Mouse (Mus musculus) myocyte (in vitro differentiated cells): ENCODE measurements around the gene Cacna1d. TPM values are rescaled to one million over a fixed set of nuclear protein-coding genes. Genes with fewer than 3 reads are reported as not detected.

Experiments used
- H3K27me3 ChIP-seq: one replicate; pipeline ENCODE4 v1.6.1; 2011; ENCODE audit not compliant: control insufficient read depth, insufficient read depth, insufficient read length
- H3K36me3 ChIP-seq: one replicate; pipeline ENCODE4 v1.6.1; 2011; ENCODE audit not compliant: control insufficient read depth, insufficient read depth
- H3K4me2 ChIP-seq: one replicate; pipeline ENCODE4 v1.6.1; 2011; ENCODE audit warnings: low read depth, control low read depth
- H3K4me3 ChIP-seq: one replicate; pipeline ENCODE4 v1.5.1; 2011; ENCODE audit warnings: mild to moderate bottlenecking, control low read depth, moderate library complexity
- H3K79me2 ChIP-seq: one replicate; pipeline ENCODE4 v1.6.1; 2011; ENCODE audit not compliant: control insufficient read depth, insufficient read depth
- H3ac ChIP-seq: one replicate; pipeline ENCODE4 v1.6.1; 2011; ENCODE audit not compliant: control insufficient read depth, insufficient read length
- CEBPB ChIP-seq: IDR thresholded peaks from 2 replicates; pipeline ENCODE4 v1.6.1; 2011; ENCODE audit warnings: mild to moderate bottlenecking, moderate library complexity; ENCODE audit not compliant: poor library complexity, insufficient read depth, severe bottlenecking
- E2F4 ChIP-seq: IDR thresholded peaks from one replicate; pipeline ENCODE4 v1.6.1; 2011; ENCODE audit warnings: mild to moderate bottlenecking, control low read depth, moderate library complexity; ENCODE audit not compliant: insufficient read depth
- MAX ChIP-seq: IDR thresholded peaks from one replicate; pipeline ENCODE4 v1.6.1; 2011; ENCODE audit warnings: low read depth, mild to moderate bottlenecking, control low read depth
- MYOD1 ChIP-seq, 3 experiments: IDR thresholded peaks; one replicate each; pipeline ENCODE4 v1.6.1; 2011; ENCODE audit warnings: control low read depth in 2 of 3, low read depth in 2 of 3, mild to moderate bottlenecking in 2 of 3, moderate library complexity in 1 of 3; ENCODE audit not compliant: insufficient read length in 2 of 3, control insufficient read depth in 1 of 3
- MYOG ChIP-seq, 3 experiments: IDR thresholded peaks; one replicate each; pipeline ENCODE4 v1.6.1; 2011; ENCODE audit warnings: control low read depth in 2 of 3, low read depth in 2 of 3, mild to moderate bottlenecking in 2 of 3; ENCODE audit not compliant: insufficient read length in 2 of 3, control insufficient read depth in 1 of 3, insufficient read depth in 1 of 3
- POLR2A ChIP-seq: IDR thresholded peaks from one replicate; pipeline ENCODE4 v1.6.1; 2011; ENCODE audit warnings: low read depth, mild to moderate bottlenecking, control low read depth, moderate library complexity; ENCODE audit not compliant: insufficient read length
- POLR2AphosphoS2 ChIP-seq: IDR thresholded peaks from one replicate; pipeline ENCODE4 v1.6.1; 2011; ENCODE audit warnings: low read depth, control low read depth; ENCODE audit not compliant: insufficient read length
- REST ChIP-seq: IDR thresholded peaks from one replicate; pipeline ENCODE4 v1.6.1; 2011; ENCODE audit warnings: mild to moderate bottlenecking, control low read depth, moderate library complexity; ENCODE audit not compliant: insufficient read depth, insufficient read length
- SRF ChIP-seq: IDR thresholded peaks from one replicate; pipeline ENCODE4 v1.6.1; 2011; ENCODE audit warnings: low read depth; ENCODE audit not compliant: control insufficient read depth, insufficient read length
- TCF12 ChIP-seq: IDR thresholded peaks from one replicate; pipeline ENCODE4 v1.6.1; 2011; ENCODE audit warnings: mild to moderate bottlenecking, control low read depth; ENCODE audit not compliant: poor library complexity, insufficient read depth, severe bottlenecking
- TCF3 ChIP-seq: IDR thresholded peaks from one replicate; pipeline ENCODE4 v1.6.1; 2011; ENCODE audit warnings: low read depth, control low read depth; ENCODE audit not compliant: insufficient read length
- USF1 ChIP-seq: IDR thresholded peaks from one replicate; pipeline ENCODE4 v1.6.1; 2011; ENCODE audit warnings: low read depth, mild to moderate bottlenecking, control low read depth, moderate library complexity
- polyA plus RNA-seq: library from polyadenylated mRNA; unstranded; fragments of >200 nt; fragmentation: generic; extraction: Trizol; gene quantifications from one replicate; pipeline ENCODE4 v1.2.1, GENCODE M21; 2012; ENCODE audit warnings: missing spikeins

Gene Cacna1d
- polyA plus RNA-seq, 1 experiment = not detected

GRCm38 (mm10) chr14:30133684-30134083 lies 357.6 kb downstream of the Cacna1d start:
- H3K27me3 ChIP-seq = peaks cover 32% of the 10 kb centered on the region
- H3ac ChIP-seq = no peak overlapping the region
- H3K36me3 ChIP-seq = no peaks in the 10 kb centered on the region
- no peak overlapping the region for H3K4me2 ChIP-seq
- H3K79me2 ChIP-seq = no peaks in the 10 kb centered on the region
- TF ChIP-seq USF1 (no peak), SRF (no peak), MAX (no peak), POLR2AphosphoS2 (no peak), REST (no peak), TCF3 (no peak)
- H3K4me3 ChIP-seq = no peak overlapping the region

- Histone ChIP-seq H3K4me3 (no peak overlapping the region), H3K36me3 (no peaks in the 10 kb centered on the region), H3K27me3 (peaks cover 32% of the 10 kb centered on the region), H3K4me2 (no peak overlapping the region), H3ac (no peak overlapping the region), H3K79me2 (no peaks in the 10 kb centered on the region)
- no peak for TF ChIP-seq MAX
- TF ChIP-seq USF1 = no peak
- TF ChIP-seq E2F4 = no peak
- no peak for TF ChIP-seq MYOG (IDR thresholded peaks at IDR 0.05; ENCODE audit: control insufficient read depth in 1 of 3, insufficient read depth in 1 of 3, insufficient read length in 2 of 3, low read depth in 2 of 3)
- no peak for TF ChIP-seq SRF
- no peak for TF ChIP-seq POLR2AphosphoS2
- no peak for TF ChIP-seq TCF3
- TF ChIP-seq CEBPB = no peak
- no peak for TF ChIP-seq TCF12
- TF ChIP-seq POLR2A = no peak
- no peak for TF ChIP-seq MYOD1 (IDR thresholded peaks at IDR 0.05; ENCODE audit: control insufficient read depth in 1 of 3, insufficient read length in 2 of 3, low read depth in 2 of 3)
- TF ChIP-seq REST = no peak
Observed at GRCm38 (mm10) chr14:30131256-30131655, 360.0 kb downstream of the Cacna1d start.

DNA sequence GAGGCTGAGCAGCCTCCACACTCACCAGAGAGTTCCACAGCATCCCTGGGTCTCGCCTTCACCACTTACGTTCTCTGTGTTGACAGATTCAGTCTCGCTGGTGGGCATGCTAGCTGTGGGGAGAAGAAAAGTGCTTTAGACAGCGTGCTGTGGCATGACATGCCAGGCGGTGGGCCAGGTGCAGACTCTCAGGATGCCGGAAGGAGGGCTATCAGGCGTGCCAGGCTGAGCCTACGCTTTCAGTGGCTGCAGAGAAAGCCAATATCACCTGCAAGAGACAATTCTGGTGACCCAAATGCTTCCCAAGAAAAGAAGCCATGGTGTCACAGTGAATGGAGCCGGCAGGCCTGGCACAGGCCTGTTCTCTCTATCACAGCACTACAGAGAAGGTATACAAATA lies 361.2 kb downstream of the Cacna1d start:
- Histone ChIP-seq H3K27me3 (peaks cover 23% of the 10 kb centered on the region), H3K4me2 (no peak overlapping the region), H3K4me3 (no peak overlapping the region), H3K36me3 (no peaks in the 10 kb centered on the region), H3K79me2 (no peaks in the 10 kb centered on the region), H3ac (no peak overlapping the region)
- TF ChIP-seq USF1 (no peak), MYOG (IDR thresholded peaks at IDR 0.05; ENCODE audit: control insufficient read depth in 1 of 3, insufficient read depth in 1 of 3, insufficient read length in 2 of 3, low read depth in 2 of 3) (no peak), POLR2AphosphoS2 (no peak), TCF3 (no peak), E2F4 (no peak), REST (no peak), MYOD1 (IDR thresholded peaks at IDR 0.05; ENCODE audit: control insufficient read depth in 1 of 3, insufficient read length in 2 of 3, low read depth in 2 of 3) (no peak)

DNA sequence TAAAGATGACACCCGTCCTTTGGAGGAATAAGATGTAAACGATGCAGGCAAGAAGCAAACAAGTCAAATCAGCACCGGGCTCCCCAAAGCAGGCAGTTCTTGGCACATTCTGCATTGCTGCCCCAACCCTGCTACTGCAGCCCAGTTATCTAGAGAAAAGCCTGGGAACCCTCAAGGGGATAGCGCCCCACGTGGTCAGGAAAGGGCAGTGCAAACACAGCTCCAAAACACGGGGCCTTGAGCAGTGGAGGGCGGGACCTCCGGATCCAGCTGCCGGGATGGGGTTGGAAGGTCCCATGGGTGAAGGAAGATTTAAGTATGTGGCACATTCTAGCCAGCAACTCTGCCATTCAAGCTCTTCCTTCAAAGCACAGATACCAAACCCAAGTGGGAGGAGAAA lies 361.9 kb downstream of the Cacna1d start:
- H3ac ChIP-seq = no peak overlapping the region
- no peak overlapping the region for H3K4me3 ChIP-seq
- no peaks in the 10 kb centered on the region for H3K36me3 ChIP-seq
- no peak for TF ChIP-seq SRF
- TF ChIP-seq TCF12 = no peak
- TF ChIP-seq POLR2A = no peak
- TF ChIP-seq CEBPB = no peak
- TF ChIP-seq POLR2AphosphoS2 = no peak
- no peak for TF ChIP-seq REST
- no peaks in the 10 kb centered on the region for H3K79me2 ChIP-seq
- H3K4me2 ChIP-seq = no peak overlapping the region
- peaks cover 17% of the 10 kb centered on the region for H3K27me3 ChIP-seq

DNA sequence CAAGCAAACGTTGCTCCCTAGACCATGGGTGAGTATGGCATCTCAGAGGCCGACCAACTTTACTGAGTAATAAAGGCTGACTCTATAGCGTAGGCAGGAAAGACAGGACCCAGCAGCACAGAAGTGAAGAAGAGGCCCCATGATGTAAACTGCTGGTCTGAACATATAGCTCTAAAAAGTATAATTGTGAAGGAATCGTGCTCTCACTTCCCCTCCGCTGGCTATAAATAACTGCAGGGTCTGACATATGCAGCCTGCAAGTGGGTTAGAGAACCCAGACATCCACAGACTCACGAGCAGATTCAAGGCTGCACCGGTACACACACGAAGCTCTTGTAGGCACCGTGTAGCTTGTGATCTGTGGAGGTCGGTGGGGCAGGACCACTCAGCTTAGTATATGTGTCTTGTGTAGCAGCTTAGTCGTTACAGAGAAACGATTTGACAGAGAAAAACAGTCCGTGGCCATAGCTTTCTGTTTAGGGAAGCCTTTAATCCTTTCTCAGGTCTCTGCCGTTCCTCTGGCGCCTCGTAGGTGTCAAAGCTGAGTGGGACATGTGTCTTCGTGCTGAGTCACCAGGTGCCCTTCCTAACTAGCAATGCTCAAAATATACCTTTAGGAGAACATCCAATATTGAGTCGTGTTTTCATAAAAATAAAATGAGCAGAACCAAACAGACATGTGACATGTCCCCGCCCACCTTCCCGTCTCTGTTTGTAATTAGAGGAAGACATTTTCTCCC lies 366.1 kb downstream of the Cacna1d start:
- no peak for TF ChIP-seq SRF
- no peak for TF ChIP-seq POLR2AphosphoS2
- no peak for TF ChIP-seq MAX
- no peak for TF ChIP-seq TCF12
- TF ChIP-seq MYOD1 (IDR thresholded peaks at IDR 0.05; ENCODE audit: control insufficient read depth in 1 of 3, insufficient read length in 2 of 3, low read depth in 2 of 3) = no peak
- TF ChIP-seq REST = no peak
- no peak for TF ChIP-seq E2F4
- TF ChIP-seq MYOG (IDR thresholded peaks at IDR 0.05; ENCODE audit: control insufficient read depth in 1 of 3, insufficient read depth in 1 of 3, insufficient read length in 2 of 3, low read depth in 2 of 3) = no peak
- TF ChIP-seq CEBPB = no peak
- no peak for TF ChIP-seq POLR2A
- no peak for TF ChIP-seq TCF3
- TF ChIP-seq USF1 = no peak
- H3K79me2 ChIP-seq = no peaks in the 10 kb centered on the region
- no peak overlapping the region for H3K4me2 ChIP-seq
- no peak overlapping the region for H3K4me3 ChIP-seq
- peaks cover 4% of the 10 kb centered on the region for H3K27me3 ChIP-seq
- no peaks in the 10 kb centered on the region for H3K36me3 ChIP-seq
- no peak overlapping the region for H3ac ChIP-seq
